Mouse (Mus musculus) thymus, adult 18-20 months (tissue): ENCODE data around the gene Plxdc1.
A peak's percentile ranks its signal among the peaks of the same experiment; 100 is the strongest.

Source experiments
- DNase-seq, 2 experiments: peaks; one replicate each; pipeline ENCODE4 v3.0.0; 2022; ENCODE audit warnings: mixed read lengths in 2 of 2

The Plxdc1 gene

DNA sequence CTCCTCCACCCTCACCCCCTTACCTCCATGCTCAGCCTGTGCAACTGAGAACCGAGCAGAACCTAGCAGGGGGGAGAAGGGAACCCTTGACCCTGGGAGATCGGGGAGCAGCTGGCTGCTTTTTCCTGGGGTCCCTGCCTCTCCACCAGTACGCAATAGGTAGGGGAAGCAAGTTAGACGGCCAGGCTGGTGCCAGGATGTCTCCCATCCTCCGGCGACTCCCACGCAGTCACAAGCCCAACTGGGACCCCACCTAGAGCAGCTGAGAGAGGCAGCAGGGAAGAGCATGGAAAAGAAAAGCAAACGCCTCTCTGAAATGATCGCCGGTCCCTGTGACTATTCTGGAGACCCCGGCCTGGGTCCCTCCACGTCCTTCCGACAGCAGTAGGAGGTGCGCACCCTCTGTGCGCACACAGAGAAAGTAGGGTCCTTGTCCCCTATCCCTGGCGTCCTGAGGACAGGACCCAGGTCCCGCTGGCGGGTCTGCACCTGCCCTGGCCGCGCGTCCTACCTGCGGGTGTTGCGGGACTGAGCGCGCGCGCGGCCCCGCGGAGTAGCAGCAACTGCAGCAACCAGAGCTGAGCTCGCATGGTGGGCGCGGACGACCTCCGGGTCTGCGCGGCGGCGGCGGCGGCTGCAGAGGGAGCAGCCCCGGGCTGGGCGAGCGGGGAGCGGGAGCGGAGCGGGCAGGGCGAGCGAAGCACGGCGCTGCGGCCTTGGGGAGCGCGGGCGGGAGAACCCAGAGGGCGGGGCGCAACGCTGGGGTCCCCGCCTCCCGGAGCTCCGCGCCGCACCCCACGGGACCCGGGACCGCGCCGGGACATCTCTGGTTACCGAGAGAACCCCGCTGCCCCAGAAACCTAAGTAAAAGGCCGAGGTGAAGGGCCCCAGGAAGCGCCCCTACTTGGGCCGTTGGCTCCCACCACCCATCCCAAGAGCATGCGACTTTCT lies at the start of gene Plxdc1:
TSS of gene Plxdc1 (minus strand) at position 718 of the 951 bp plus-strand sequence.
- peak; percentile 53 to 56 for DNase-seq

DNA sequence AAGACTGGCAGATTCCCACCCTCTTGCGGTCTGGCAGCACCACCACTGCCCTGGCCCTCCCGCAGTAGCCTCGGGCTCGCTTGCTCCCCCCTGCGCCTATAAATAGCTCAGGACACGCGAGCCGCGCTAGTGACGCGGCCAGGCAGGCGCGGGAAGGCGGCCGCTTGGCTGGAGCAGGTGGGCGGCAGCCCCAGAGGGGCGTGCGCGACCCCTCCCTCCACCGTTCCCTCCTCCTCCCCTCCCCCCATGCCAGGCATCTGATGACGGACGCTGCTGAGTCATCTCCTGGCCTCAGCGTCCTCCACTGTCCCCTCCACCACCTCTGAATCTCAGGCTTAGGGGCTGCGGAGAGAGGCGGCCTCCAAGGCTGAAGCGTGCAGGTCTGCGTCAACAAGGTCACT lies 49.7 kb upstream of the Plxdc1 start:
- DNase-seq: no peak

DNA sequence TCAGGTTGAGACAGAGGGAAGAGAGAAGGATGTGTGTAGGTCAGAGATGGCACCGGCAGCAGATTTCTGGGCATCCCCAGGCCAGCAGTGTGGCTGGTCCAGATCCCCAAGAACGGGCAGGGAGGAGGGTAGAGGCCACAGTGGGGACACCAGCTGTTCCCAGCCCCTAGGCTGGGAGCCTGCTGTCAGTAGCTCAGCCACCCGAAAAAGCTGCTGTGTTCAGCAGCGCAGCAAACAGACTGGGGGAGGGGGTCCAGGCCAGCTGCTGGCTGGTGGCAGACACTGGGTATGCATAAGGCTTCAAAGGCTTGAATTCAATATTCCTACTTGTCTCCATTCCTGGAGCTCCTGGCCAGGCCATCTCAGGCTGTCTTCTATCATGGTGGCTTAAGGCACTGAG lies 48.6 kb upstream of the Plxdc1 start:
- no peak for DNase-seq

DNA sequence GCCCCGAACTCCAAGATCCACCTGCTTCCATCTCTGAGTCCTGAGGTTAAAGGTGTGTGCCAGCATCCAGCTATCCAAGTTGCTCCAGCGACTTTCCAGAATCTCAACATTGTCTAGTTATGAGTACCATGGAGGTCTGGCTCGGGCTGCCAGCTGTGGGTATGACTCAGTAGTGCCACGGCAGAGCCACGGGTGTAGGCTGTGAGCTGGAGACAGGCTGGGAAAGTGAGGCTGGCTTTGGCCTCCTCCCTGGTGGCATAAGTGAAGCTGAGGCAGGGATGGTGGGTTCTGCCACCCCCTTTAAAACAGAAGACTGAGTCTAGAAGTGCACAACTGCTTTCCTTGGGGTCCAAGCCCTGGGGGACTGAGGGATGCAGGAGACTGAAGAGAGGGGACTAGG lies 47.8 kb upstream of the Plxdc1 start:
- no peak for DNase-seq

DNA sequence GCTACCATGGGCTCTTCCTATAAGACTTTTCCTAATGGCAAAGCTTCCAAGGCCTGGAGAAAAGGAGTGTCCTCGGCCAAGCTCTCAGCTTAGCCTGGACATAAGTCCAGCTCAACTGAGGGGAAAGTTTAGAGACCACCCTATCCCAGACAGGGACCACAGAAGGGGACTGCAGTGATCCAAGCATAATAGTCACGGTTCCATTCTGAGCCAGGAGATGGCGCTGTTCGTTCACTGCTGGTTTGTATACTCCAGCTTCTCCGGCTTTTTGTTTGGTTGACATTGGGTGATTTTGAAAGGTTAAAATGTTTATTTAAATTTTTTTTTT lies 45.2 kb upstream of the Plxdc1 start:
- peak in 1 of 2 experiments; percentile 44 for DNase-seq

- no peak for DNase-seq
These were observed 44.6 kb upstream of the Plxdc1 start for GRCm38 (mm10) chr11:98030701-98031442.

- DNase-seq: no peak
These were observed 41.5 kb upstream of the Plxdc1 start for GRCm38 (mm10) chr11:98027785-98028184.

DNA sequence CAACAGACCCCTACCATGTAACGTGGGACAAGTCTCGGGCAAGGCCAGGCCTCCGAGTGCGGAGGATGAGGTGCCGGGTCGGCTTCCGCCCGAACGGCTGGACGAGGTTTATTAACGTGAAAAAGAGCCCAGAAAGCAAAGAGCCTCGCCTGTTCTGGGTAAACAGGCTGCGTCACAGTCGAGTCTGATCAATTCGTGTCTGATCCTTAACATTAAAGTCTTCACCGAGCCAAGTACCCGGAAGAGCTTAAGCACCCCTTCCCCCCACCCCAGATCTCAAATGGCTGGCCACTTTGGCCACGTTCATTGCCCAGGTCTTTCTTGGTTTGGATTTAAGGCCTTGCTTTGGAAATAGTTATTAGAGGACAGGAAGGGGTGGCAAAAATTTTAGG lies 41.0 kb upstream of the Plxdc1 start:
- DNase-seq: no peak

GRCm38 (mm10) chr11:98026570-98027296 lies 40.5 kb upstream of the Plxdc1 start, which contains the start of gene Rpl19:
TSS of gene Rpl19 (plus strand) at chr11:98026710.
- DNase-seq: peak; percentile 75 to 83

DNA sequence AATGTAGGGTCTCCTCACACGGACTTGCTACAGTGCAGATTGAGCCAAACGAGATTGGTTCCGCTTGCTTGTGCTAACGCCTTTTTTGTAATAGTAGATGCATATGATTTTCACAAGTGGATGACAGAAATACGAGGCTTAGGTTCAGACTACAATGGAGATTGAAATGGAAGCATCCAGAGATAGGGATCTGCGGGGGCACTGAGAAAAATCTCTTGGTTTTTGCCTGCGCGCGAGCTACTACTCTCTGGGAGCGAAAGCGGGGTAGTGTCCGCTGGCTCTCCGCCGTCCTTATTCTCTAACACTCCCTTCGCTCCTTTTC lies 40.0 kb upstream of the Plxdc1 start:
- no peak for DNase-seq

GRCm38 (mm10) chr11:98024516-98024915 lies 38.3 kb upstream of the Plxdc1 start:
- no peak for DNase-seq

GRCm38 (mm10) chr11:98022555-98023371 lies 36.5 kb upstream of the Plxdc1 start, which contains the start of gene Cacnb1:
TSS of gene Cacnb1 (minus strand) at chr11:98023034.
- DNase-seq: peak; percentile 48 to 51

GRCm38 (mm10) chr11:98022253-98022554 lies 36.0 kb upstream of the Plxdc1 start:
- DNase-seq: no peak

- DNase-seq: peak in 1 of 2 experiments; percentile 32
These were observed 35.5 kb upstream of the Plxdc1 start for GRCm38 (mm10) chr11:98021565-98022252.

GRCm38 (mm10) chr11:98021118-98021517 lies 34.9 kb upstream of the Plxdc1 start:
- DNase-seq: no peak

DNA sequence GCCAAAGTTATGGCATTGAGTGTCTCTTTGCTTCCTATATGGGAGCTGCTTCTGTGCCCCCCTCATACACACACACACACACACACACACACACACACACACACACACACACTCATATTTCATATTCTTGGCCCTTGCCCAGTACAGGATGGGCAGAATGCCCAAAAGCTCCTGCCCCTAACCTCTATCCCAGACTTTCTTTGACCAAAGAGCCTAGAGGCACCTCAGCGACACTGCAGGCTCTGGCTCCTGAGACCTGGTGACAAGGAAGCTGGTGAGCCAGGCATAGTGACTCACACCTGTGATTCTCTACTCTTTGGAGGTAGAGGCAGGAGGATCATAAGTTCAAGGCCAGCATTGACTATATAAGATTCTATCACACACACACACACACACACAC lies 34.5 kb upstream of the Plxdc1 start:
- no peak for DNase-seq

DNA sequence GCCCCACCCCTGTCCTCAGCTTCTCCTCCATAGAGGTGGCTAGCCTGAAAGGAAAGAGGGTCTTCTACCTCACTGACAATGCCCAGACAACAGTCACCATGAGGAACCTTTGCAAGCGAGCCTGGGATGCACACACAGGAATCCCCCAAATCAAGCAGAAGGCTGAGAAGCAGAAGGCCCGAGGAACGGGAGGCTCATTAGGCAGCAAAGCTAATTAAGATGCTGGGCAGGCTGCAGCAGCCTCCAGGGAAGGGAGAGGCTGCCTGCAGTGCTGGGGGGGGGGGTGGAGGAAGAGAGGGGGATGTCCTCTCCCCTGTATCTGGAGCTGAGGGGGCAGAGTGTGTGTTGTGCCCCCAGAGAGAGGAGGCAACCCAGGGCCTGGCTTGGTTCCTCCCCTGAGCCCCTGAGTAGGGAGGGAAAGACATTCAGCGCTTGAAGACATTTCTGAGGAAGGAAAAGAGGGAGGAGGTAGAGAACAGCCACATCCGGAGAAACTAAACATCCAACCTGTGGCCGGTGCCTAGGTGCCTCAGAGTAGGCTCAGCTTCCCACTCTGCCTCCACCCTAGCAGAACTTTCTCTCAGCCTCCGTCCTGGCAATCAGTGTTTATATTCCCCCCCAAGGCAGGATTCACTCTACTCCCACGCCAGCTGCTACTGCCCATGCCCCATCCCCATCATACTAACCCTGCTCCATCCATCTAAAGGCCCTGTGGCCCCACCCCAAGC lies 33.8 kb upstream of the Plxdc1 start:
- DNase-seq: peak in 1 of 2 experiments; percentile 44

- DNase-seq: peak; percentile 64 to 74
These were observed 32.8 kb upstream of the Plxdc1 start for GRCm38 (mm10) chr11:98018858-98019641.

DNA sequence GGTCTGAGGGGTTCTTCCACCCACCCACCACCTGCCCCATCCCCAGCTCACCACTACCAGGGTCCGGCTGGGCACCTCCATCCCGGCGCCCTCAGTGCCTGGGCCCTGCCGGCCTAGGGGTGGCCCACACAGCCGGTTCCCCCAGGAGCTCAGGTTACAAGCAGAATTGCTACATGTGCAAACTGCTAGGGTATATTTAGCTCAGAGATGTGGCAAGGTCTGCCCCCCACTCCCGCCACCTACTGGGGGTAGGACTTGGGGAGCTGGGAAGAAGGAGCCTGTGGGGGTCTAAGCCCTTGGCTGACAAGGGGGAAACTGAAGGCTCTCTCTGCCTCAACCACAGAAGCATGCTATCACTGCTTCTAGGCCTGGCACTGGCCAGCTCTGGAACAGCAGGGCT lies 32.0 kb upstream of the Plxdc1 start:
- DNase-seq: no peak

GRCm38 (mm10) chr11:98016824-98017223 lies 30.6 kb upstream of the Plxdc1 start:
- DNase-seq: no peak
